Mouse (Mus musculus) cerebellum, postnatal 36 days (tissue): ENCODE measurements around the gene Adgrf3.

ENCODE experiments used
- DNase-seq, 2 experiments: peaks; one replicate each; pipeline ENCODE4 v3.0.0; 2021 to 2022; ENCODE audit warnings: mixed read lengths in 2 of 2

The Adgrf3 gene

GRCm38 (mm10) chr5:30201521-30201920 lies 4.0 kb downstream of the Adgrf3 start:
- peak; percentile 17 to 31 for DNase-seq

DNA sequence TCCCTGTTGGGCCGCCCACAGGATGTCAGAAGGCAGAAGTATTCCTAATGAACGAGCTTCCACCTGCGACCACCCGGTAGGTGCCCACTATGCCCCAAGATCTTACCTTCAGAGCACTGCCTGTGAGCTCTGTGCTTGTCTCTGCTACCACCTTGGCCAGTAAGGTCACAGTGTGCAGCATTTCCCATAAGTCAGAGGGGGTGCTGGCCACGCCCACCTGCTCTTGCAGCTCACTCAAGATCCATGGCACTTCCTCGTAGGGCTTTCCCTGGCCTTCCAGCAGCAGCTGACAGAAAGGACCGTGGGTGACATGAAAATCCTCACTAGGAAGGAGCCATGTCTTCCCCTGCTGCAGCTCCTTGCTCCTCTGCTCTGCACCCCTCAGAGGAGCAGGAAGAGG lies 7.3 kb downstream of the Adgrf3 start:
- DNase-seq = no peak

GRCm38 (mm10) chr5:30195340-30195739 lies 10.2 kb downstream of the Adgrf3 start:
- DNase-seq = no peak

- no peak for DNase-seq
Observed at GRCm38 (mm10) chr5:30192452-30192851, 13.1 kb downstream of the Adgrf3 start.

GRCm38 (mm10) chr5:30187687-30188485 lies 17.6 kb downstream of the Adgrf3 start:
- no peak for DNase-seq

DNA sequence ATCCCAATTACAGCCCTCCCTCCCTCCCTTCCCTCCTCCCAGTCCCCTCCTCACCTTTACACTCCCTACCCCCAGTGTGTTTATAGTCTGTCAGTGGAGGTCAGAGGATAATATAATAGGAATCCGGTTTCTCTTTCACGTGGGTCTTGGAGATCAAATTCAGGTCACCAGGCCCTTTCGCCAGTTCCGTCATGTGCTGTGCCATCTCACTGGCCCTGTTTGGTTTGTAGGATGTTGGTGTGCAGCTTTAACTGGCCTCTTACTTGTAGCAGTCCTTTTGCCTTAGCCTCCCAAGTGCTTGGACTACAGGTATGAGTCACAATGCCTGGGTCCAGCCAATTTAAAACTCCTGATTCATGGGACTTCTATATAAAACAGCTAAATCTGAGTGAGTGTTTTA lies 29.7 kb downstream of the Adgrf3 start:
- no peak for DNase-seq

DNA sequence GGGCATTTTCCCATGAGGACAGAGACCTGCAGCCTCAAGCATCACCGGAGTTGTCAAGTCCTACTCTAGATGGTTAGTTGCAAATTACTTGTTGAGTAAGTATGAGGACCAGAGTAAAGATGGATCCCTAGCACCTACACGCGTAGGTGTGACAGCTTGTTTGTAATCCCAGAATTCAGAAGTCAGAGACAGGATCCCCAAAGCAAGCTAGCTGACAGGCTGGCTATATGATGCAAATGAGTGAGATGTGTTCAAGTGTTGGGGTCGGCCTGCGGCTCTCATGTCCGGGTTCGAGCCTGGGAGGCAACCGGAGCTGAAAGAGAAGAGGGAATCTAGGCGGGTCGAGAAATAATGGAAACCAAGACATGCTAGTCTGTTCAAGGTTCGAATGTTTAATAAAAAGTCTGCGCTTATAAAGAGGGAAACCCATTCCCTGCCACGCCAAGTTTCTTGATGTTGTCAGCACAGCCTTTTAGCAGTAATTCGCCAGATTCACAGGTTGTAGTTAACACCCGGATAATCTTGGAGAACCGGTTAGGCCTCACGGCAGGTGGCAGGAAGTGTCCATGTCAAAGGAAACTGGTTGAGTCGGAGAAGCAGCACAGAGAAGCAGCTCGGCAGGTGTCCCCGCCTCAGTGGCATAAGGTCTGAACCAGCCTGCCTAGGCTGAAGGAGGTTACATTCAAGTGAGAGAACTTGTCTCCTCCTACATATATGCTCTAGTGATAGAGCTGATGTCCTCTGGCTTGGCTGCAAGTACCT lies 32.4 kb downstream of the Adgrf3 start:
- DNase-seq = no peak

DNA sequence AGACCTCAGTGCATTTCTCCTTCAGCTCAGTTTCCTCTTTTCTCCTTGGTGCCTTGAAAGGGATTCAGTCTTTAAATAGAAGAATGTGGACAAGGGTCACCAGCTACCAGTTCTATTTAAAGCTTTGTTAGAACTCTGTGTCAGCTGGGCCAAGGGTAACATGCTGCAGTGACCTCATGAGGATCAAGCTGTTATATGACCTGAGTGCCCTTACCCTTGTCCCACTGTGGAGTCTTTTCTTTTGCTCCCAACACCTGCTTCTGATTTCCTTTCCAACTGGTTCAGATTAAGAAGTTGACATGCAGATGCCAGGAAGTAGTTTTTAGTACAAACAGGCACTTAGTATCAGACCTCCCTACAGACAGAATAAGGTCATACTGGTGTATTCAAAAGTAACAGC lies 33.4 kb downstream of the Adgrf3 start:
- DNase-seq = no peak

DNA sequence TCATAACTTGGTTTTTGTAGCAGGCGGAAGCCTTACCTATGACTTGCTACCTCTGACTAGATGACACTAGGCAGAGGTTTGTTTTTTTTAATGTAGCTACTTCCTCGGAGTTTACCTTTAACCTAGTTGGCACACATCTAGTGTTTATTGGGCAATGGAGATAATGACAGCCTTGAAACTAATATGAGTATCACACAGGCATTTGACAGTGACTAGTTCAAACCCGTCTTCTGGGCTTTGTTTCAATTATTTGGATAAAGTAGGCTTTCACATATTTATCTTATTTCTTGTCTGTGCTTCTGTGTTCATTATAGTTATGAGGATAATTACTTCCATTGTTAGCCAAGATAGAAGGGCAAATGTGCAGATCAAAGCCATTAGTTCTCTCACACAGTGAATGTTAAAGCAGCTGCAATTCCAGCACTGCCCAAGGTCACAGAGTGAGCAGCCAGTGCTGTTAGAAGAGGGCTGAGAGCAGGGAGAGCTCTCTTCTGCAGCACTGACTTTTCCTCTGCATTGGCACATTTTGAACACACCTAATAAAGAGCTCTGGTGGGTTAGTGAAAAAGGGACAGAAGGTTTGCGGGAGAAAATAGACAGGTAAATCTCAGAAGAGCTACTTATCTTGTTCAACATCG lies 35.1 kb downstream of the Adgrf3 start:
- no peak for DNase-seq

DNA sequence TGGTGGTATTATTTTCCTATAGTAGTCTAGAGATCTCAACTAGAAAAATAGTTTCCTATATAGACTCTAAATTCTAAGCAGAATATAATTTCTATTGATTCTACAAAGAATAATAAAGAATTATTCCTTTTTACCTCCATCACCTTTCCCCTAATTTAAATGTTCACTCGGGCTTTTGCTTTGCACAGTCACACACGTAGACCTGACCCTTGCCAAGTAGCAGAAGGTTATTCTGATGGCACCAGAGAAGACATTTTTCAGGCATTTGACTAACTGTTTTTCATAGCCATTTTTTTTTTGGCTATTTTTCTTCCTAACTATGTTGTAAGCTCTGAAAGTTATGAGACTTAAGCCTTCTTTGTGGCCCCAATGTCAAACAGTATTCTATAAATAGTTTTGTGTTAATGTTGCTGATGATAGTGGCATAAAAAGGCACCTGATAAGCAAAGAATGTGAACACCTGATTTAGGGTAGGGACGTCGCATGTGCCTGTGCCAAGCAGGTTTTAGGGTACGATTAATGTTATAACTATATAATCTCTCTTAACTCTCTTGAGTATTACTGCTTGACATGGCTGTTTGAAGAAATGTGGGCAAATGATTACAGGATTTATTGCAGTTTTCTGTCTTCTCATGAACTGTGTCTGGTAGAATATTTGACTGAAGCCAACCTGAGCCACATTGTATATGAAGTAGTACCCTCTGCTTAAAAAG lies 40.1 kb downstream of the Adgrf3 start:
- no peak for DNase-seq

DNA sequence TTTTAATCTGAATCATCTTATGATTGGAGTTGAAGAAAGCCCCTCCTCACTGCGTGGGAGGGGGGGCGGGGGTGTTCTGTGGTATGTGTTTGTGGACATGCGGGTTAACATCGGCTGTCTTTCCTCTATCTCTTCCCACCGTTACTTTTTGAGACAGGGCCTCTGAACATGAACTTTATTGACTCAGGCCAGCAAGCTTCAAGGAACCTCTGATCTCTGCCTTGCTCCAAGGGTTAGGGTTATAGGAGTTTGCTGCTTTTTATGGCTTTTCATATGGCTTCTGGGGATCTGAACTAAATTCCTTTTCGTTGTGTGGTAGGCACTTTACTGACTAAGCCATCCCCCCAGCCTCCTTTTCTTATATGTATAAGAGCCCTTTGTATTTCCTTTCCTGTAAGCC lies 43.2 kb downstream of the Adgrf3 start:
- DNase-seq = no peak

- no peak for DNase-seq
Observed at GRCm38 (mm10) chr5:30161836-30162235, 43.7 kb downstream of the Adgrf3 start.

DNA sequence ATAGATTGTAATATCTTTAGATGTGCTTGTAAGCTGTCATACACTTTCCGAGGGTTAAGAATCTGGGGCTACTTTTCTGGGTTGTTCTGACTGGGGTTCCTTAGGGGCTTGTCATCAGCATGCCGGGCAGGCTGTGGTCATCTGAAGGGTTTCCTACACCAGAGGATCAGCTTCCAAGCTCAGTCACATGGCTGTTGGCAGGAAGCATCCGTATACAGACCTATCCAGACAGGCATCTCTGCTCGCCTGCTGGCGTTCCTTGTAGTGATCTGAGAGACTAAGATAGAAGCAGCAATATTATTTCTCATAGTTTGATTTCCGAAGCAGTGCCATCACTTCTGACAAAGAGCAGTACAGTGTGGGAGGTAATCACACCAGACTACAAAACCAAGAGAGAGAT lies 45.9 kb downstream of the Adgrf3 start:
- peak; percentile 29 to 48 for DNase-seq

- DNase-seq = no peak
Observed at GRCm38 (mm10) chr5:30155821-30156629, 49.5 kb downstream of the Adgrf3 start.

DNA sequence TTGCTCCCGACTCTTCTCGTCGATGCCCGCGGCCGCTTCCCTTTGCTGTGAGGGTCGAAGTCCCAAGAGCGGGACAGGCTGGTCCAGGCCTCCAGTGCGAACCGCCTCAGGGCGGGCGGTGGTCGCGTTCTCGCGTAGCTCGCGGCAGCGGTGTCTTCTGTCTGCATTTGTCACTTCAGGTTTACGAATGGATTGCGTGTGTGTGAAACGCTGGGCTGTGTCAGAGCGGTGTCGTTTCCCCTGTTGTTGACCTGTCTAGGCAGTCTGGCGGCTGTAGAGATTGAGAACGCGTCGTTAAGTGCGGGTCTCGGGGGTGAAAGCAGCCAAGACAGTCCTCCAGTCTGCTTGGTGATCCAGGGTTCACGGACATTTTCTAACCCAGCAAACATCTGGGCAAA lies 50.1 kb downstream of the Adgrf3 start:
- no peak for DNase-seq

GRCm38 (mm10) chr5:30154474-30155394 lies 50.8 kb downstream of the Adgrf3 start, which contains the start of the genes Hadha and Hadhb:
Gene Hadha (minus strand): TSS chr5:30155162.
Gene Hadhb (plus strand): TSS chr5:30155248.
- peak; percentile 93 to 94 for DNase-seq

- no peak for DNase-seq
Observed at GRCm38 (mm10) chr5:30154013-30154412, 51.5 kb downstream of the Adgrf3 start.

DNA sequence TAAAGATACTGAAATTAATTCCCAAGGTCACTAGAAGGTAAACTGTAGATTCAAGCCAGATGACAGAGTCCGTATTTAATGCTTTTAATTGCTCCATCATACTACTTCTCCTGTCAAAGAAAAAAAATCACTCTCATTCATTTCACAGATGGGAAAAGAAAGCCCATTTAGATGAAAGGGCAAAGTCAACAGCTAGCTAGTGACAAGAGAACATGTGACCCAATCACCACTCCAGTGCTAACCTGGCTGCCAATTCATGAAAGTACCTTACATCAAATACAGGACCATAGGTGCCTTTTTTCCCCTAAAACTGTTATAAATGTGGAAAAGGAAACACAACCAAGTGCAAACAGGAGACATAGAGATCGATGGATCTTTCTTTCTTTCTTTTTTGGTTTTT lies 52.3 kb downstream of the Adgrf3 start:
- no peak for DNase-seq

DNA sequence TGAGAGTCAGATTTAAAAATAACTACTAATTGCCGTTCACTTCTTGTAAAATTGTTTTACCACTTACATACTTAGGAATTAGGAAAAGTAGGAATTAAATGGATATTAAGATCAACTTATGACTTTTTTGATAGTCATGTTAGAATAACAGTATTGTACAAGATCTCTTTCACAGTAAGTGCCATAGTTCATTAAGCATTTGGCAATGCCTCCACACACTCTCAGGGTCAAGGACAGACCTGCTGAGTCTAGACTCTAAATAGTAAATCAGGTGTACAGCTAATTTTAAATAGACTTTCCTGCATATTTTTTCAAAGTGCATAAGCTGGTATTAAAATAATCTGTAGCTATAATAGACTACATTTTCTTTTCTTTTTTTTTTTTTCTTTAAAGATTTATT lies 53.1 kb downstream of the Adgrf3 start:
- DNase-seq = no peak

- no peak for DNase-seq
Observed at GRCm38 (mm10) chr5:30152007-30152406, 53.5 kb downstream of the Adgrf3 start.
